22 mouse cellular contexts compared by ENCODE assay signal in the genomic region with DNA sequence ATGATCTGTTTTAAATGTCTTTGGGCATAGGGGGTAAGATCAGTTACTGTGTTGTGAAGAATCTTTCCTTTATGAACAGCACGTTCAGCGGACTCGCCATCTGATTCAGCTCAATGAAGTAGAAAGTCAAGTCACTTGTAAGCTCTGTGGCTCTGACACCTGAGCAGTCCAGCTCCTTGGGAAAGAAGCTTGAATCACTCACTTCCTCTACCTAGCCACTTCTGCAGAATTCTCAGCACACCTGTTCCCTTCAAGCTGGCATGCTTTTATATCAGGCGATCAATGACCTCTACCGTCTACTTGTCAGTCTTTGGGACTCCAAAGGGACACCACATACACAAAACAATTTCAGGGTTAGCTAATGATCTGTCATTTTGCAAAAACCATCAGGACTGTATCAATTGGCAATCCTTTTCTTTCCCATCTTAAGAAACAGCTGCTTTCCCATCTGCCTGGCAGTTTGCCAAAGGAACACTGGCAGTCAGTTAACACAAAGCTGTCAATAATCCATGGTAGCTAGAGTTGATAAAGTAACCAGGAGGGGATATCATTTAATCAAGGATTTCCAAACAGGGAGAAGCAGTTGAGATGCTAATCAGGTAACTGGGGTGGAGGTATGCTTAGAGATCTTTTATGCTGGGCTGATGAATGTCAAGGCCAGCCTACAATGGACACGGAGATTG.
DNase-seq lines count a peak whose midpoint lies in the region; ATAC-seq and TF ChIP-seq lines count a peak whose summit lies in the region.
"Had no signal": no experiment of that assay in that cellular context is flagged by ENCODE, and none has a peak within 500 bp of the region (broad histone marks: within the 10 kb centered on the region; RNA-seq: fewer than 3 reads in every experiment).

No protein-coding gene starts in this region.

- H3K4me1 ChIP-seq in forebrain, embryonic 14.5 days (ENCODE audit: control insufficient read depth, insufficient read depth, low read length): 0 out of 2 replicates have a peak, but pooled peaks cover 3% of the 10 kb centered on the region
- H3K4me1 ChIP-seq in forebrain, embryonic 11.5 days (replicated peaks; ENCODE audit: control insufficient read depth, insufficient read depth, low read length): no peaks in the 10 kb centered on the region
- no peaks in the 10 kb centered on the region for H3K4me1 ChIP-seq in lung, embryonic 14.5 days (ENCODE audit: insufficient read depth)
- H3K4me1 ChIP-seq in lung, adult 2 months (ENCODE audit: control insufficient read depth, insufficient read depth, low read length): no peaks in the 10 kb centered on the region
- H3K4me1 ChIP-seq: embryonic facial prominence, embryonic 15.5 days; heart, embryonic 15.5 days; limb, embryonic 15.5 days; stomach, embryonic 15.5 days had no signal

- H3K27me3 ChIP-seq in forebrain, embryonic 14.5 days (replicated peaks; ENCODE audit: control insufficient read depth, insufficient read depth, low read length): no peaks in the 10 kb centered on the region
- no peaks in the 10 kb centered on the region for H3K27me3 ChIP-seq in forebrain, embryonic 11.5 days (ENCODE audit: control insufficient read depth, insufficient read depth, low read length)
- no peaks in the 10 kb centered on the region for H3K27me3 ChIP-seq in lung, embryonic 14.5 days (ENCODE audit: insufficient read depth, low read length)
- H3K27me3 ChIP-seq: embryonic facial prominence, embryonic 15.5 days; heart, embryonic 15.5 days; limb, embryonic 15.5 days; Patski; stomach, embryonic 15.5 days had no signal

- 75% methylated on average over 6 of the region's 6 CpGs for WGBS in forebrain, embryonic 14.5 days
- WGBS in forebrain, embryonic 11.5 days: 86% methylated on average over 6 of the region's 6 CpGs
- WGBS in lung, embryonic 14.5 days: 76% methylated on average over 6 of the region's 6 CpGs
- WGBS in lung, adult 2 months: 80% methylated on average over 6 of the region's 6 CpGs

- H3K27ac ChIP-seq in forebrain, embryonic 14.5 days (ENCODE audit: low read depth, low read length): peak overlapping the region; percentile 30; the same call in 1 of the 2 replicates
- no peak overlapping the region for H3K27ac ChIP-seq in forebrain, embryonic 11.5 days (ENCODE audit: low read depth, low read length)
- H3K27ac ChIP-seq in lung, embryonic 14.5 days (ENCODE audit: low read depth): no peak overlapping the region
- H3K27ac ChIP-seq: embryonic facial prominence, embryonic 15.5 days; heart, adult 2 months; heart, embryonic 15.5 days; limb, embryonic 15.5 days; stomach, embryonic 15.5 days had no signal

- H3K4me2 ChIP-seq in forebrain, embryonic 14.5 days (ENCODE audit: low read length): no peak overlapping the region
- no peak overlapping the region for H3K4me2 ChIP-seq in forebrain, embryonic 11.5 days (ENCODE audit: low read depth, low read length, severe bottlenecking)
- H3K4me2 ChIP-seq in lung, embryonic 14.5 days: no peak overlapping the region
- H3K4me2 ChIP-seq: embryonic facial prominence, embryonic 15.5 days; heart, embryonic 15.5 days; limb, embryonic 15.5 days; stomach, embryonic 15.5 days had no signal

- no peaks in the 10 kb centered on the region for H3K36me3 ChIP-seq in forebrain, embryonic 14.5 days (ENCODE audit: control insufficient read depth, insufficient read depth, low read length)
- H3K36me3 ChIP-seq in forebrain, embryonic 11.5 days (ENCODE audit: control insufficient read depth, insufficient read depth, low read length): no peaks in the 10 kb centered on the region
- H3K36me3 ChIP-seq in lung, embryonic 14.5 days (ENCODE audit: insufficient read depth): no peaks in the 10 kb centered on the region
- H3K36me3 ChIP-seq: embryonic facial prominence, embryonic 15.5 days; heart, embryonic 15.5 days; limb, embryonic 15.5 days; stomach, embryonic 15.5 days had no signal

- H3K9ac ChIP-seq in forebrain, embryonic 14.5 days (ENCODE audit: low read length): no peak overlapping the region
- no peak overlapping the region for H3K9ac ChIP-seq in forebrain, embryonic 11.5 days (ENCODE audit: low read length)
- no peak overlapping the region for H3K9ac ChIP-seq in lung, embryonic 14.5 days
- H3K9ac ChIP-seq: embryonic facial prominence, embryonic 15.5 days; heart, embryonic 15.5 days; limb, embryonic 15.5 days; stomach, embryonic 15.5 days had no signal

- peak; percentile 71 for DNase-seq in forebrain, embryonic 14.5 days (ENCODE audit: low spot score)
- DNase-seq in forebrain, embryonic 11.5 days (ENCODE audit: low spot score): no peak
- DNase-seq in lung, embryonic 14.5 days: peak; percentile 44
- no peak for DNase-seq in lung, adult 2 months
- DNase-seq in retina, postnatal 1 day: peak; percentile 11
- no peak for DNase-seq in retina, embryonic 14.5 days (ENCODE audit: low spot score)
- DNase-seq in frontal cortex, postnatal 36 days (ENCODE audit: low spot score in 2 of 2): no peak
- DNase-seq: B cell, adult 2 months; cerebellum, adult 8-10 months; gastrocnemius, postnatal 10 days; heart, adult 2 months; kidney, adult 18-20 months; kidney, postnatal 25 days; layer of hippocampus, adult 9-11 months; right cerebral cortex, adult 18-20 months; thymus, adult 2 months had no signal

- no peak overlapping the region for H3K4me3 ChIP-seq in forebrain, embryonic 14.5 days (ENCODE audit: low read depth, low read length)
- H3K4me3 ChIP-seq in forebrain, embryonic 11.5 days (ENCODE audit: low read depth, low read length): no peak overlapping the region
- H3K4me3 ChIP-seq in lung, embryonic 14.5 days (ENCODE audit: low read depth, low read length): no peak overlapping the region
- H3K4me3 ChIP-seq in lung, adult 2 months (replicated peaks; ENCODE audit: extremely low read depth, low read depth, low read length): no peak overlapping the region
- H3K4me3 ChIP-seq: embryonic facial prominence, embryonic 15.5 days; heart, adult 2 months; heart, embryonic 15.5 days; limb, embryonic 15.5 days; stomach, embryonic 15.5 days had no signal

- no peaks in the 10 kb centered on the region for H3K9me3 ChIP-seq in forebrain, embryonic 14.5 days (replicated peaks; ENCODE audit: control insufficient read depth, low read length)
- no peaks in the 10 kb centered on the region for H3K9me3 ChIP-seq in forebrain, embryonic 11.5 days (ENCODE audit: control insufficient read depth, low read length)
- H3K9me3 ChIP-seq in lung, embryonic 14.5 days (ENCODE audit: low read depth, low read length): no peaks in the 10 kb centered on the region
- H3K9me3 ChIP-seq: embryonic facial prominence, embryonic 15.5 days; heart, embryonic 15.5 days; limb, embryonic 15.5 days; stomach, embryonic 15.5 days had no signal

- no peak for TF ChIP-seq POLR2A in lung, adult 2 months (IDR thresholded peaks at IDR 0.05; ENCODE audit: borderline replicate concordance, extremely low read depth, low read depth, low read length)

- TF ChIP-seq CTCF in lung, embryonic 14.5 days (IDR thresholded peaks at IDR 0.05; ENCODE audit: low read depth): no peak
- no peak for TF ChIP-seq CTCF in lung, adult 2 months (IDR thresholded peaks at IDR 0.05; ENCODE audit: insufficient read depth, low read length)

- peak; percentile 58; the same call in 1 of the 2 replicates for ATAC-seq in forebrain, embryonic 14.5 days
- no peak for ATAC-seq in forebrain, embryonic 11.5 days (replicated peaks; ENCODE audit: low FRiP score)
- ATAC-seq in lung, embryonic 14.5 days (ENCODE audit: insufficient read depth): no peak
- ATAC-seq: activated CD4-positive, CD25-positive, alpha-beta regulatory T cell, adult 4 months; Patski had no signal

Comparison
In these comparisons a context has a peak if more than half of its experiments do, and no peak if none do; other contexts are left out.
1. DNase-seq: peak in forebrain, embryonic 14.5 days (single experiment), lung, embryonic 14.5 days (single experiment) and retina, postnatal 1 day (single experiment); none in forebrain, embryonic 11.5 days (single experiment), lung, adult 2 months (single experiment), retina, embryonic 14.5 days (single experiment) and frontal cortex, postnatal 36 days (0 of 2).